Comparison of ENCODE assay signal across 16 mouse cellular contexts in the genomic region with DNA sequence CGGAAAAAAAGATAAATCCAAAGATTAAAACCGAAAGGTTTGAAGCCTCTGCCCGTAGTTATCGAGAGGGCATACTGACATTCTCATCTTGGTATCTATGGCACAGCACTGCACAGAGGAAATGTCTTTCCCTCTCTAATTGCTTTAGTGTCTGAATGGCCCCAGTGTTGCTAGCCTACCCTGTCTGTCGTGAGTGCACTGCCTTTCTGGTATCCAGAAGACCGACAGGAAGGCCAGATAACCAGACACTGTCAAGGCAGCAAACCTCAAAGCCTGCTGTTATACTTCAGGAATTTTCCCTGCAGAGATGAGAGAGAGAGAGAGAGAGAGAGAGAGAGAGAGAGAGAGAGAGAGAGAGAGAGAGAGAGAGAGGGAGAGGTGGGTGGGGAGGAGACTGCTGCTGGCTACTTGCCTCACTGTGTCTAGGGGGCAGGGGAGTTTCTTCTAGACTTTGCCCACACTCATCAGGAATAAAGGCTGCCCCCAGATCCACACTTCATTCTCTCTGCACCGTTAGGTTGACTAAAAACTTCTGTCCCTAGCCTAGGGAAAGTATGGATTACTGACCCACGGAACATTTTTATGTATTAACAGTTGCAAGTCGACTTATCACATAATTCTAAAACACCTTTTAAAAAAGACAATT. TPM values are rescaled to one million over a fixed set of nuclear protein-coding genes. Genes with fewer than 3 reads are reported as not detected.
DNase-seq lines count a peak whose midpoint lies in the region; ATAC-seq and TF ChIP-seq lines count a peak whose summit lies in the region.
"Had no signal": no experiment of that assay in that cellular context is flagged by ENCODE, and none has a peak within 500 bp of the region (broad histone marks: within the 10 kb centered on the region; RNA-seq: fewer than 3 reads in every experiment).

No protein-coding gene starts in this region.

- no peak for ATAC-seq in liver, embryonic 11.5 days (replicated peaks; ENCODE audit: low FRiP score)
- no peak for ATAC-seq in heart, embryonic 16.5 days (replicated peaks; ENCODE audit: extremely low read depth, insufficient read depth, low FRiP score)
- ATAC-seq: hindbrain, postnatal 0 days had no signal

- no peaks in the 10 kb centered on the region for H3K36me3 ChIP-seq in liver, embryonic 11.5 days (ENCODE audit: control insufficient read depth, insufficient read depth, low read length)
- H3K36me3 ChIP-seq in CH12.LX (replicated peaks in 1 of 2; ENCODE audit: control insufficient read depth in 1 of 2, insufficient read depth in 1 of 2, low read length in 1 of 2), result no peaks in the 10 kb centered on the region
- no peaks in the 10 kb centered on the region for H3K36me3 ChIP-seq in heart, embryonic 16.5 days (ENCODE audit: control insufficient read depth, insufficient read depth)
- H3K36me3 ChIP-seq: embryonic facial prominence, embryonic 15.5 days; neural tube, embryonic 12.5 days had no signal

- no peaks in the 10 kb centered on the region for H3K79me2 ChIP-seq in CH12.LX (replicated peaks; ENCODE audit: control insufficient read depth, extremely low read depth, insufficient read depth, poor library complexity, severe bottlenecking)

- in situ Hi-C loops in CH12.LX (cut with MboI; ENCODE audit: low pct_ligation_motif_present, low pct_unique_long_range_greater_than_20kb, low sequenced_read_pairs), result no loop called here

- no peak for TF ChIP-seq EP300 in CH12.LX (IDR thresholded peaks at IDR 0.05; ENCODE audit: low read length)

- dilution Hi-C loops in CH12.LX (cut with MboI; ENCODE audit: extremely low pct_ligation_motif_present, extremely low pct_unique_long_range_greater_than_20kb, low sequenced_read_pairs), result no loop called here

- peaks cover 6% of the 10 kb centered on the region for H3K4me1 ChIP-seq in liver, embryonic 11.5 days (replicated peaks; ENCODE audit: control insufficient read depth, insufficient read depth, low read length)
- H3K4me1 ChIP-seq in CH12.LX (ENCODE audit: control insufficient read depth in 1 of 2, insufficient read depth in 2 of 2), result peaks cover 0 to 4% of the 10 kb centered on the region in 2 experiments; a peak in 1 of 4 replicates
- H3K4me1 ChIP-seq in heart, embryonic 16.5 days (ENCODE audit: control insufficient read depth, insufficient read depth, low read length), result peaks cover 23% of the 10 kb centered on the region
- H3K4me1 ChIP-seq: neural tube, embryonic 12.5 days had no signal

- H3K27ac ChIP-seq in liver, embryonic 11.5 days (ENCODE audit: low read depth, low read length), result 0 out of 2 replicates have a peak overlapping the region, but pooled peaks have one; percentile 2
- H3K27ac ChIP-seq in CH12.LX (ENCODE audit: insufficient read depth, low read depth), result no peak overlapping the region
- peak overlapping the region; percentile 31; the same call in 1 of the 2 replicates for H3K27ac ChIP-seq in heart, embryonic 16.5 days (ENCODE audit: low read length)
- H3K27ac ChIP-seq: embryonic facial prominence, embryonic 15.5 days; hindbrain, postnatal 0 days; liver, embryonic 14.5 days; neural tube, embryonic 12.5 days had no signal

- H3K9ac ChIP-seq in liver, embryonic 11.5 days (ENCODE audit: low read depth, low read length), result no peak overlapping the region
- H3K9ac ChIP-seq in CH12.LX (ENCODE audit: insufficient read depth, low read depth), result no peak overlapping the region
- H3K9ac ChIP-seq in heart, embryonic 16.5 days (ENCODE audit: low read length), result no peak overlapping the region
- H3K9ac ChIP-seq: embryonic facial prominence, embryonic 15.5 days; liver, embryonic 14.5 days; neural tube, embryonic 12.5 days had no signal

- H3K4me3 ChIP-seq in liver, embryonic 11.5 days (ENCODE audit: low read depth, low read length), result no peak overlapping the region
- no peak overlapping the region for H3K4me3 ChIP-seq in CH12.LX (replicated peaks in 1 of 3; ENCODE audit: low read depth in 2 of 3, low read length in 2 of 3, poor library complexity in 1 of 3)
- no peak overlapping the region for H3K4me3 ChIP-seq in heart, embryonic 16.5 days (ENCODE audit: low read length)
- H3K4me3 ChIP-seq: embryonic facial prominence, embryonic 15.5 days; neural tube, embryonic 12.5 days had no signal

- no peak for TF ChIP-seq RAD21 in CH12.LX (IDR thresholded peaks at IDR 0.05; ENCODE audit: low read depth, low read length)

- DNase-seq in heart, adult 11 months, result peak; percentile 74
- DNase-seq in heart, postnatal 10 days, result no peak
- DNase-seq in liver, embryonic 11.5 days (ENCODE audit: low spot score), result no peak
- DNase-seq in liver (no peak), CH12.LX (ENCODE audit: extremely low read depth) (no peak)
- DNase-seq in left cerebral cortex, adult 8-10 months (ENCODE audit: low spot score in 2 of 2), result no peak
- no peak for DNase-seq in c-Kit-positive CD71-positive TER-119-positive erythroid progenitor cells, embryonic 14.5 days (ENCODE audit: low spot score)
- DNase-seq: cerebellum, postnatal 25 days; layer of hippocampus, postnatal 36 days; left cerebral cortex, postnatal 4 days; thymus, postnatal 36 days had no signal

- H3K27me3 ChIP-seq in liver, embryonic 11.5 days (replicated peaks; ENCODE audit: control insufficient read depth, insufficient read depth, low read length), result no peaks in the 10 kb centered on the region
- H3K27me3 ChIP-seq in CH12.LX (replicated peaks), result no peaks in the 10 kb centered on the region
- no peaks in the 10 kb centered on the region for H3K27me3 ChIP-seq in heart, embryonic 16.5 days (ENCODE audit: control insufficient read depth, insufficient read depth, low read length)
- H3K27me3 ChIP-seq: embryonic facial prominence, embryonic 15.5 days; neural tube, embryonic 12.5 days had no signal

- 0 out of 2 replicates have a peak overlapping the region, but pooled peaks have one; percentile 15 for H3K4me2 ChIP-seq in liver, embryonic 11.5 days
- H3K4me2 ChIP-seq in CH12.LX (ENCODE audit: insufficient read depth, low read depth, poor library complexity, severe bottlenecking), result peak overlapping the region; percentile 29
- peak overlapping the region; percentile 36 for H3K4me2 ChIP-seq in heart, embryonic 16.5 days (ENCODE audit: low read depth, low read length)
- H3K4me2 ChIP-seq: embryonic facial prominence, embryonic 15.5 days; neural tube, embryonic 12.5 days had no signal

- no peak for TF ChIP-seq POLR2A in CH12.LX (IDR thresholded peaks at IDR 0.05; ENCODE audit: low read depth, low read length)

- TF ChIP-seq CTCF in CH12.LX (conservative IDR thresholded peaks at IDR 0.05 in 1 of 2, IDR thresholded peaks at IDR 0.05 in 1 of 2; ENCODE audit: low read depth in 2 of 2, low read length in 2 of 2), result no peak

- intact Hi-C loops in heart, postnatal 10 days (cut with DNase I), result loop anchor here (5.0 to 10.0 kb wide), 2 partner anchors 670 to 1087 kb away; partner anchors contain the start of gene Cstf2t

- no peaks in the 10 kb centered on the region for H3K9me3 ChIP-seq in liver, embryonic 11.5 days (ENCODE audit: control insufficient read depth, low read length)
- H3K9me3 ChIP-seq in CH12.LX (replicated peaks; ENCODE audit: low read length), result no peaks in the 10 kb centered on the region
- H3K9me3 ChIP-seq in heart, embryonic 16.5 days (replicated peaks; ENCODE audit: control insufficient read depth, low read length), result no peaks in the 10 kb centered on the region
- H3K9me3 ChIP-seq: embryonic facial prominence, embryonic 15.5 days; neural tube, embryonic 12.5 days had no signal

- WGBS in liver, embryonic 11.5 days, result 40% methylated on average over 9 of the region's 9 CpGs
- 23% methylated on average over 9 of the region's 9 CpGs for whole genome bisulfite sequencing in heart, embryonic 16.5 days

TF ChIP-seq in CH12.LX, 34 proteins besides CTCF, POLR2A, EP300 and RAD21:
- TF ChIP-seq GABPA (IDR thresholded peaks at IDR 0.05; ENCODE audit: insufficient replicate concordance, low read depth, low read length) (no peak), SIN3A (IDR thresholded peaks at IDR 0.05; ENCODE audit: low read length) (no peak), MAFK (IDR thresholded peaks at IDR 0.05; ENCODE audit: insufficient replicate concordance, low read length) (no peak)
TF ChIP-seq in CH12.LX: peak in this region for 0.

RNA-seq across cellular contexts. Expression of gene Prkg1, which starts 10.1 kb away (rescaled TPM):
- 10 to 100 TPM; 20.8 to 25.6 TPM for total RNA-seq in heart, postnatal 10 days (2021)
- 1.9 and 2.2 TPM in 2 replicates for polyA plus RNA-seq in liver, embryonic 11.5 days (2014; fragmentation: Nextera tagmentation; extraction: Ambion mirVana)
- not detected in 2 replicates for total RNA-seq in CH12.LX (2012; rRNA removed)
- total RNA-seq in CH12.LX (2014; rRNA removed), result not detected in 2 replicates
- polyA plus RNA-seq in CH12.LX (2012; ENCODE audit: insufficient read length, low read depth), result not detected in 2 replicates
- 6.5 and 6.8 TPM in 2 replicates for polyA plus RNA-seq in heart, embryonic 16.5 days (2015; fragmentation: Nextera tagmentation; extraction: Ambion mirVana)
- total RNA-seq in left cerebral cortex, adult 8-10 months (2022), result 10 to 100 TPM; 13.9 to 18.1 (median 15.9) TPM

Comparison
In these comparisons a context has a peak if more than half of its experiments do, and no peak if none do; other contexts are left out.
1. RNA of gene Prkg1, which starts 10.1 kb away (total RNA-seq): 20.8 to 25.6 TPM in heart, postnatal 10 days and 13.9 to 18.1 TPM in left cerebral cortex, adult 8-10 months; not detected in CH12.LX; every median in the first group is over 10 times any median in the second.
2. Peak in every context shown above with its lines, with median percentiles within 50 percentile points of each other: H3K4me2 ChIP-seq.